Mouse (Mus musculus) embryonic fibroblast, embryonic 13.5 days (primary cell): ENCODE data around the gene E4f1.

Experiments used
- CTCF ChIP-seq: IDR thresholded peaks from 2 replicates; pipeline ENCODE4 v1.5.1; 2011; ENCODE audit warnings: mild to moderate bottlenecking, control low read depth, low read length, moderate library complexity, borderline replicate concordance; ENCODE audit not compliant: insufficient read depth
- POLR2A ChIP-seq: IDR thresholded peaks from 2 replicates; pipeline ENCODE4 v1.6.1; 2011; ENCODE audit warnings: low read depth, mild to moderate bottlenecking, control low read depth, low read length, moderate library complexity

- TF ChIP-seq CTCF (no peak), POLR2A (no peak)
Measured at GRCm38 (mm10) chr17:24423114-24423513, 47.0 kb downstream of the E4f1 start.
